Mouse (Mus musculus): ENCODE measurements at regions not wholly inside any gene's neighbourhood (a gene's known extent, or its start where the extent isn't known, plus 50 kb on each side); places are given as distances from the start of the nearest gene placed in this dataset.

- no peak for TF ChIP-seq CTCF (IDR thresholded peaks at IDR 0.05)
- no peak for TF ChIP-seq EP300 (IDR thresholded peaks at IDR 0.05)
Measured at GRCm38 (mm10) chr6:111808611-111809010, 464.9 kb upstream of the Lmcd1 start.
